In the genomic region with DNA sequence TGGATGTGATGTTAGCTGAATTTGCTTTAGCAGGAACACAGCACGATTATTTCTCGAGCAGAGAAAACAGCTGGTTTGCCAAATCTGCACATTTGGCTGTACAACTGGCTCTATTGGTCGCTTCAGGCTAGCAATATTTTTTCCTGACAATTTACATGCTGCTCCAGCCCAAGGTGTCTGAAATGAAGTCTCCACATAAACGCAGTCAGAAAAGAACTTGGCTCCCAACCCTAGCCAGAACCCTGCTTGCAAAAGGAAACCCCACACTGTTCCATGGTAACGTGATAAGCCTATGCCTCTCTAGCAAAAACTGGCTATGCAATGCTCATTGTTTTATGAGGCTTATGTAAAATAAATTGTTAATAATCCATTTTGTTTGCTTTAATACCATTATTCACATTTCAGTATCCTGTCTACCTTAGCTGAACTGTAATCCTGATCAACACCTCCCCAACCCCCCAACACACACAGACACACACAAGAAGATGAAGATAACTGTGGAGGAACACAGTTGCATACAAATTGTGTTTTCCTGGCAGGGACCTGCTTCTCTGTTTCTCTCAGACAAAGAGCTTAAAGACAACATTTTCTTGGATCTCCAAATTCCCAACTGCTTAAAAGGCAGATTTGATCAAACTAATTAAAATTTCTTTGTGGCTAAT, we compare ENCODE assay signal across 14 mouse cellular contexts.
DNase-seq lines count a peak whose midpoint lies in the region; ATAC-seq lines count a peak whose summit lies in the region.
"Had no signal": no experiment of that assay in that cellular context is flagged by ENCODE, and none has a peak within 500 bp of the region (broad histone marks: within the 10 kb centered on the region; RNA-seq: fewer than 3 reads in every experiment).

No protein-coding gene starts in this region.

- H3K4me3 ChIP-seq in midbrain, embryonic 12.5 days: no peak overlapping the region
- H3K4me3 ChIP-seq in midbrain, embryonic 10.5 days: no peak overlapping the region
- H3K4me3 ChIP-seq: erythroblast, embryonic 14.5 days had no signal

- H3K36me3 ChIP-seq in midbrain, embryonic 12.5 days: no peaks in the 10 kb centered on the region
- H3K36me3 ChIP-seq in midbrain, embryonic 10.5 days: no peaks in the 10 kb centered on the region
- H3K36me3 ChIP-seq: G1E had no signal

- H3K27ac ChIP-seq in midbrain, embryonic 12.5 days (replicated peaks): 0 out of 2 replicates have a peak overlapping the region, but pooled peaks have one; percentile 21
- no peak overlapping the region for H3K27ac ChIP-seq in midbrain, embryonic 10.5 days (replicated peaks)

- no peak for ATAC-seq in midbrain, embryonic 12.5 days (ENCODE audit: low FRiP score, low read depth)
- no peak for ATAC-seq in monocyte, adult 5-6 weeks (replicated peaks; ENCODE audit: insufficient number of reproducible peaks, low FRiP score, low TSS enrichment, poor library complexity, severe bottlenecking)
- ATAC-seq in erythroblast, adult 5-6 weeks (replicated peaks; ENCODE audit: low FRiP score, poor library complexity, severe bottlenecking): no peak
- ATAC-seq: inflammation-experienced regulatory T-cells, adult 6 months had no signal

- 66% methylated on average over 5 of the region's 5 CpGs for WGBS in midbrain, embryonic 12.5 days
- WGBS in midbrain, embryonic 10.5 days: 83% methylated on average over 5 of the region's 5 CpGs

- DNase-seq in cerebellum, postnatal 10 days: peak; percentile 14 to 22
- no peak for DNase-seq in cerebellum, adult 9-11 months
- DNase-seq in midbrain, embryonic 10.5 days (ENCODE audit: low spot score): no peak
- DNase-seq in layer of hippocampus, postnatal 25 days (ENCODE audit: extremely low spot score in 1 of 2, low spot score in 1 of 2): peak; percentile 9 to 14
- DNase-seq in right cerebral cortex, postnatal 36 days (ENCODE audit: low spot score in 2 of 2): peak; percentile 1
- DNase-seq: adrenal gland, adult 2 months; cerebellum, adult 9-10 months; spleen, adult 18-20 months had no signal

- H3K9ac ChIP-seq in midbrain, embryonic 12.5 days (replicated peaks): no peak overlapping the region

- no peaks in the 10 kb centered on the region for H3K9me3 ChIP-seq in midbrain, embryonic 12.5 days
- no peaks in the 10 kb centered on the region for H3K9me3 ChIP-seq in midbrain, embryonic 10.5 days (replicated peaks)

- H3K4me2 ChIP-seq in midbrain, embryonic 12.5 days (replicated peaks): no peak overlapping the region

- H3K4me1 ChIP-seq in midbrain, embryonic 12.5 days: peaks cover 5% of the 10 kb centered on the region; the same call in 1 of the 2 replicates
- 0 out of 2 replicates have a peak, but pooled peaks cover 3% of the 10 kb centered on the region for H3K4me1 ChIP-seq in midbrain, embryonic 10.5 days

- H3K27me3 ChIP-seq in midbrain, embryonic 12.5 days: no peaks in the 10 kb centered on the region
- H3K27me3 ChIP-seq in midbrain, embryonic 10.5 days (ENCODE audit: low read depth, poor library complexity, severe bottlenecking): no peaks in the 10 kb centered on the region

Comparison
In these comparisons a context has a peak if more than half of its experiments do, and no peak if none do; other contexts are left out.
1. DNase-seq: peak in cerebellum, postnatal 10 days (2 of 2), layer of hippocampus, postnatal 25 days (2 of 2) and right cerebral cortex, postnatal 36 days (2 of 2); none in cerebellum, adult 9-11 months (single experiment) and midbrain, embryonic 10.5 days (single experiment).